In genomic region chr4:130805746-130806145, GRCm38 (mm10) we compare ENCODE assay signal across 13 mouse cellular contexts. TPM values are rescaled to one million over a fixed set of nuclear protein-coding genes. Genes with fewer than 3 reads are reported as not detected.
DNase-seq lines count a peak whose midpoint lies in the region; ATAC-seq lines count a peak whose summit lies in the region.
"Had no signal": no experiment of that assay in that cellular context is flagged by ENCODE, and none has a peak within 500 bp of the region (broad histone marks: within the 10 kb centered on the region; RNA-seq: fewer than 3 reads in every experiment).

No protein-coding gene starts in this region.

- H3K4me2 ChIP-seq in neural tube, embryonic 11.5 days (ENCODE audit: low read depth): no peak overlapping the region
- H3K4me2 ChIP-seq in hindbrain, embryonic 16.5 days (ENCODE audit: low read length): no peak overlapping the region
- peak overlapping the region; percentile 17; the same call in 1 of the 2 replicates for H3K4me2 ChIP-seq in neural tube, embryonic 15.5 days

- H3K4me1 ChIP-seq in neural tube, embryonic 11.5 days (ENCODE audit: control insufficient read depth, insufficient read depth, low read length): peaks cover 29% of the 10 kb centered on the region
- H3K4me1 ChIP-seq in hindbrain, embryonic 16.5 days (ENCODE audit: control insufficient read depth, insufficient read depth, low read depth, low read length): peaks cover 62% of the 10 kb centered on the region
- peaks cover 78% of the 10 kb centered on the region for H3K4me1 ChIP-seq in neural tube, embryonic 15.5 days

- no peak overlapping the region for H3K9ac ChIP-seq in neural tube, embryonic 11.5 days (ENCODE audit: low read length)
- no peak overlapping the region for H3K9ac ChIP-seq in hindbrain, embryonic 16.5 days (ENCODE audit: low read depth, low read length)
- no peak overlapping the region for H3K9ac ChIP-seq in neural tube, embryonic 15.5 days (replicated peaks)
- H3K9ac ChIP-seq: neural tube, embryonic 12.5 days had no signal

- H3K9me3 ChIP-seq in neural tube, embryonic 11.5 days (ENCODE audit: control insufficient read depth, low read length): no peaks in the 10 kb centered on the region
- no peaks in the 10 kb centered on the region for H3K9me3 ChIP-seq in hindbrain, embryonic 16.5 days (ENCODE audit: control insufficient read depth, low read length)
- H3K9me3 ChIP-seq in neural tube, embryonic 15.5 days (replicated peaks): no peaks in the 10 kb centered on the region
- H3K9me3 ChIP-seq: limb, embryonic 13.5 days; neural tube, embryonic 12.5 days had no signal

- no peaks in the 10 kb centered on the region for H3K36me3 ChIP-seq in neural tube, embryonic 11.5 days (ENCODE audit: control insufficient read depth, insufficient read depth, low read length)
- no peaks in the 10 kb centered on the region for H3K36me3 ChIP-seq in hindbrain, embryonic 16.5 days (ENCODE audit: control insufficient read depth, insufficient read depth, low read length)
- H3K36me3 ChIP-seq in neural tube, embryonic 15.5 days: peaks cover 3% of the 10 kb centered on the region; the same call in 1 of the 2 replicates
- H3K36me3 ChIP-seq: neural tube, embryonic 12.5 days had no signal

- no peak for ATAC-seq in neural tube, embryonic 11.5 days (ENCODE audit: insufficient read depth, low FRiP score, low TSS enrichment)
- no peak for ATAC-seq in hindbrain, embryonic 16.5 days
- ATAC-seq in neural tube, embryonic 15.5 days (ENCODE audit: low FRiP score): no peak
- ATAC-seq: inflammation-experienced regulatory T-cells, adult 6 months had no signal

- 77% methylated on average over 7 of the region's 7 CpGs for whole genome bisulfite sequencing in neural tube, embryonic 11.5 days
- 46% methylated on average over 7 of the region's 7 CpGs for WGBS in hindbrain, embryonic 16.5 days
- WGBS in neural tube, embryonic 15.5 days: 60% methylated on average over 7 of the region's 7 CpGs

- H3K4me3 ChIP-seq in neural tube, embryonic 11.5 days (ENCODE audit: low read depth, low read length): no peak overlapping the region
- no peak overlapping the region for H3K4me3 ChIP-seq in hindbrain, embryonic 16.5 days (ENCODE audit: low read length)
- no peak overlapping the region for H3K4me3 ChIP-seq in neural tube, embryonic 15.5 days (replicated peaks)
- H3K4me3 ChIP-seq: limb, embryonic 13.5 days; neural tube, embryonic 12.5 days had no signal

- peak; percentile 65 for DNase-seq in cerebellum, adult 11-12 months
- DNase-seq in cerebellum, adult 8-10 months: no peak
- no peak for DNase-seq in neural tube, embryonic 11.5 days (ENCODE audit: low spot score)
- no peak for DNase-seq in neural tube, embryonic 10.5 days (ENCODE audit: extremely low spot score, low spot score)
- no peak for DNase-seq in lung, postnatal 36 days
- DNase-seq in B cell, adult 2 months: no peak
- DNase-seq: lung, adult 18-20 months; thymus, postnatal 14 days had no signal

- H3K27me3 ChIP-seq in neural tube, embryonic 11.5 days (ENCODE audit: control insufficient read depth, insufficient read depth, low read length): no peaks in the 10 kb centered on the region
- H3K27me3 ChIP-seq in hindbrain, embryonic 16.5 days (replicated peaks; ENCODE audit: control insufficient read depth, insufficient read depth, low read length): no peaks in the 10 kb centered on the region
- H3K27me3 ChIP-seq in neural tube, embryonic 15.5 days (replicated peaks): no peaks in the 10 kb centered on the region
- H3K27me3 ChIP-seq: limb, embryonic 13.5 days; neural tube, embryonic 12.5 days had no signal

- H3K27ac ChIP-seq in neural tube, embryonic 11.5 days (ENCODE audit: low read depth, low read length): peak overlapping the region; percentile 80
- H3K27ac ChIP-seq in hindbrain, embryonic 16.5 days (ENCODE audit: low read depth, low read length): peak overlapping the region; percentile 84; the same call in 1 of the 2 replicates
- peak overlapping the region; percentile 82 for H3K27ac ChIP-seq in neural tube, embryonic 15.5 days (replicated peaks)
- H3K27ac ChIP-seq: limb, embryonic 13.5 days had no signal

RNA-seq across cellular contexts. Expression of gene Sdc3, which starts 13.4 kb away (rescaled TPM):
- polyA plus RNA-seq in neural tube, embryonic 11.5 days (2014; fragmentation: Nextera tagmentation; extraction: Ambion mirVana): 22.3 and 23.2 TPM in 2 replicates
- 151 and 187 TPM in 2 replicates for polyA plus RNA-seq in hindbrain, embryonic 16.5 days (2015; fragmentation: Nextera tagmentation; extraction: Ambion mirVana)
- 117 and 130 TPM in 2 replicates for polyA plus RNA-seq in neural tube, embryonic 15.5 days (2015; fragmentation: Nextera tagmentation; extraction: Ambion mirVana)
